Mouse (Mus musculus) heart, postnatal 25 days (tissue): ENCODE results near the gene Slx4ip. TPM values are rescaled to one million over a fixed set of nuclear protein-coding genes. Genes with fewer than 3 reads are reported as not detected.
A peak's percentile ranks its signal among the peaks of the same experiment; 100 is the strongest.

Source experiments
- DNase-seq: peaks from one replicate; pipeline ENCODE4 v3.0.0; 2022; ENCODE audit warnings: low spot score
- intact Hi-C: fragments of 180-260 bp; cut with DNase I; formaldehyde crosslinking; loops from one replicate; pipeline ENCODE4 v1.15.1; 2025
- total RNA-seq, 2 experiments: library from RNA; stranded (reverse); gene quantifications; 2 replicates each; pipeline ENCODE4 v1.2.3; 2021

The Slx4ip gene
- total RNA-seq, 2 experiments from 2014 or later: 1.9 to 2.5 TPM

DNA sequence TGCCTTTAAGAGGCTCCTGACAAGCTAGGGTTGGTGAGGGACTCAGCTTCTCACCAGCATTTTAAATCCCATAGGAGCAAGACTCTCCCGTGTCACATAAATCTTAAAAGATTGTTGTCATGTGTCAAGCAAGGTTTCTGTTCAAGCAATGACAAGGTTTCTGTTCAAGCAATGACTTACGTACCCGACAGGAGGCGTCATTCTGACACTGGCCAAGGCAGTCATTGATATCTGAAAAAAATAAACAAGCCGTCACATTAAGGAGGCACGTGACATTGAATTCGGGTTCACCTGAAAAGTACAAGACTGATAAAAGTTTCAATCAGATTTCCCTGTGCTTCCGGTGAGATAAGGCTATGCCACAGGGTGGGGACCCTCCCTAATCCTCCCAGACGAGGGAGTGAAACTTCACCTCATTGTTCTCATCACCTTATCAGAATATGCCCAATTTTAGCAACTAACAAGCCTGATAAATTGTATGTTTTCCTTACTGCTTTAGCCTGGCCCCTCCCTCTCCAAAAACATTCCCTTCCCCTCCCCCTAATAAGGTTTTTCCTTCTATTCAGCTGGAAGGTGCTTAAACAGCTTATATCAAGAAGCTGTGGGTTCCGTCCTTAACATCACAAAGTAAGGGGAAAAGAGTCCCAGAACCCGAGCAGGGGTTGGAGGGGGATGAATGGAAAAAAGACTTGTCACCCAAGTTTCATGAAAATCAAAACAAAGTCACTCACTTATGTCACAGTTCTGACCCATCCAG is 200.9 kb downstream of the Slx4ip start:
- DNase-seq: no peak
- intact Hi-C loops: no loop called here

DNA sequence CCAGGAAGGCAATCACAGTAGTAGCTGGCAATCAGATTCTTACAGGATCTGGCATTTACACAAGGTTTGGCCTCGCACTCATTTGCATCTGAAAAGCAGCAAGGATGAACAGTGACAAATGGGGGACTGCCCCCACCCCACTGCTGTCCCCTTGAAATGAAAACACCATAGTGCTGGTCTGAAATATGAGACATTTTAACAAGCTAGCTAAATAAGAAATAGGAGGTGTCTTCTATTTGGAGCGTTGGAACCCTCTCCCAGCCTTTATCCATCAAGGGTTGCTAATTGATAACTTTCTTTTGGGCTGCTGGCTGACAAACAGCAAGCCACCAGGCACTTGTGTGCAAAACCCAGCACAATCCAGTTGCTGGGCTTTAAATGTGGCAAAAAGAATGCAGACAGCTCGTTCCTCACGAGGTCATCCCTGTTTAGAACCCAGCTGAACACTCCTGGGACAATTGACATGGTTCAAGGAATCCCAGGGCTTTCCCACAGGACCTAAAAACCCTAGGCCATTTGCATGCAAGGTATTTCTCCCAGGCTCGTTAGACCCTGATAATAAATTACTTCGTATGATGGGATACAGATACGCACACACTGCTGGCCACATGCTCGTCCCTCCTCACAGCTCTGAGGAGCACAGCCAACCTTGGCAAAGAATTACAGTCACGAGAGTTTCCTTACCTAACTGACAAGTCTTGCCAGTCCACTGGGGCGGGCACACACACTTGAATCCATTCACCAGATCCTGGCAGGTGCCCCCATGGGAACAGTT is 201.7 kb downstream of the Slx4ip start:
- intact Hi-C loops: no loop called here
- no peak for DNase-seq

DNA sequence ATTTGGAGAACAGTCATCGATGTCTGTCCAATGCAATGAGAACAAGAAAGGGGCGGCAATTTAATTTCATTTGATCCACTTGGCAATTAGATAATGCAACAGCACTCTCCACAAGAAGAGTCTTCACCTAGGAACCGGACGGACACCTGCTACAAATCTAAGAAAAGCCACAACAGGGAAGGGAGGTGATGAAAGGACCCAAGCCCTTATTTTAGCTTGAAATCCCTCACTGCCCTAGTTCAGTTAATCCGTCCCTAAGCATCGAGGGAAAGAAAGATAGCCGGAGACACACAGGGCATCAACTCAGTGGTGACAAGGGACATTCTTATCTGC is 202.2 kb downstream of the Slx4ip start:
- intact Hi-C loops: no loop called here

DNA sequence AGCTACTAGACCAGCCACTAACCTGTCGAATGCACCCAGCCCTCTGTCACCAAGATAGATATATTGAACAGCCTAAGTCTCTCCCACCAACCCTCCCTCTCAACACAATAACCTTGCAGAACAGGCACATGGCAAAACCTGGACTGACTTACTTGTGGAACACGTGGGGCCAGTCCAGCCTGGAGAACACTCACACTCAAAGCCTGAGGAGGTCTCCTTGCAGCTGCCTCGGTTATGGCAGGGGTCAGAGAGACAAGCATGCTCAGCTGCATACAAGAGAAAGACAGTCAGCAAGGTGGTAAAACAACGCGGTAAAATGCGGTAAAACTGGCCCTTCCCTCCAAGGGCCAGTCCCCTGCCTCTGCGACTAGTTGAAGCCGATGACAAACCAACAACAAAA is 203.3 kb downstream of the Slx4ip start:
- DNase-seq: no peak
- intact Hi-C loops: no loop called here

More for the DNA sequence above, 202.2 kb downstream of the Slx4ip start:
- DNase-seq: no peak

DNA sequence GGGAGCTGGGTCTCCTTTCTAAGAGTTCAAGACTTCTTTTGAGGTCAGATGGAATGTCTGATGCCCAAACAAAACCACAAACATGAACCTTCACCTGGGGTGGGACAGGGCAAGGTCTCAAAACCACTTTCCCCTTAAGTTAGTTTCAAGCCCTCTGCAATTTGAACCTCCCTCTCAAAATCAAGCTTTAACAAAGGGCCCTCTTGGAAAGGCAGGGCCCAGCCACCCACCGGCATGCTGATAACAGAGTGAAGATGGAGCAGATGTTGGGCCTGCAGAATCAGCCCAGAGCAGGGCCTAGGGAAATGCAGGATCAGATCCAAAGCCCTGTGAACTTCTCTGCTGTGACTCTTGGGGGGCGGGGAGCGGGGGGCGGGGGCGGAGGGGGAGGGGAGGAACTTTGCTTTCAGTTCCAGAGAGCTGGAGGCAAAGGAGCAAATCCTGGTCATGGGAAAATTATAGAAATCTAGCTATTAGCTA is 206.0 kb downstream of the Slx4ip start:
- no peak for DNase-seq
- intact Hi-C loops: no loop called here

DNA sequence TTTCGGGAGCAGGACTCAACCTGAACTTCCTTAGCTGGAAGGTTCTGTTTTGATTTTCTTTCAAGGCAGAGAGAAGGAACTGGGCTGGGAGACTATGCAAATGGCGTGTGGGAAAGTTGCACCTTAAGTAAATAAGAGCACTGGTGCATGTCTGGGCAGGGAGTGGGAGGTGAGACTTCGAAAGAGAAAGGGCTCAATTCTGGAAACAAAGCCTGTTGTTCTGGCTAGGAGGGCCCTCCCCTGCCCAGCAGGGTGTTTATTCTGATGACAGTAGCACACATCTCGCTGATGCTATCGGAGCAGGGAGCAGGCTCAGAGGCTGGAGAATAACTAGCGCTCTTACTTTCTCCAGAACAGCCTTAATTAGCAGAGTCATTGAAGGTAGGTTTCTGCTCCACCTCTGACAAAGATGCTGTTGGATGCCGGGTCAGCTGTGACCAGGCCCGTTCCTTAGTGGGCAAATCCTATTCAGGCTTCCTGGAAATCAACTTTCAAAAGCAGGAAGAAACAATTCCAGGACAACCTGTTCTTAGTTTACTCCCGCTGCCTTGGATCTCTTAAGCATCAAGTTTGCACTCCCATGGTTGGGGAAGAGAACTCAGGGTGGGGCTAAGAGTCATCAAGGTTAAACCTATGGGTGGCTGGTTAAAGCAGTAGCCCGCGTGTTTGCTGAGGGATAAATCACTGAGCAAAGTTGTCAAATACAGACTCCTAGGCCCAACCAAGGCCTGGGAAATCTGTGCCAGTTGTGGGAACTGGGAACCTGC is 207.4 kb downstream of the Slx4ip start:
- DNase-seq: no peak
- intact Hi-C loops: no loop called here

DNA sequence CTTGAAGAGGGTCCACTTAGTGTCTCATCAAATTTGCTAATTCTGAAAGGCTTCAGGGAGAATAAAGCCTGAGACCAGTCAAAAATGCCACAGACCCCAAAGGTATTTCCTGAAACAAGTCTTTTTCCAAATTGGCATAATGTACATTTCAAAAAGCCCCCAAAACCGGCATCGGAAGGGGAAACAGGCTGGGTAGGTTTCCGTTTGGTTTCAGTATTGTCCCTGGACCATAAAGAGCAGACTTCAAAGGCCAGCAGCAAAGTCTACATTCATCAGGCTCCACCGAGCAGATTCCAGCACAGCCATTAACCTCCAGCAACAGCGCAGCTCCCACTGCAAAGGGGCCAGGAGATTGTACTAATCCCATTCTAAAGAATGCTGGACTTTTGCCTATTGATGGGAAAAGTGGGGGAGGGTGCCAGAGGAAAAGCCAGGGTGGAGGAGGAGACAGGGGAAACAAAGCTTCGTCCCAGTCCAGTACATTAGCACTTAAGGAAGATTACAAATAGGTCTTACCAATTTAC is 208.3 kb downstream of the Slx4ip start:
- intact Hi-C loops: no loop called here

DNA sequence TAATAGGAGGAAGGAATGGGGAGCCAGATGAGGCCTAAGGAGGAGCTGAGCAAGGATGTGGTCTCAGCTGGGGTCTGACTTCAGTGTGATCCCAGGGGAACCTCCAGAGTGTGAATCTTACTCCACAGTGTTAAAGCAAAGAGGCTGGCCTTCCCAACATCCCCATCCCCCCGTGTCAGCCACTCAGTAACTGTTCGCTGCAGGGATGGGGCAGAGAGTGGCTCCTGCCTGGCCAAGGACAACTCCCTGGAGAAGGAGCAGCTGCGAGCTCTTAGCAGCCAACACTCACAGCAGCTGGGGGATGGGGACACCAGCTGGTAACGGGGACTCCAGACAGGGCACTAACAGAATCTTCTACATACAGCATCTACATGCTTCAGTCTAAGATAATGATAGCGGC is 210.1 kb downstream of the Slx4ip start:
- intact Hi-C loops: no loop called here
- DNase-seq: peak; percentile 44

More for the DNA sequence above, 208.3 kb downstream of the Slx4ip start:
- DNase-seq: no peak

DNA sequence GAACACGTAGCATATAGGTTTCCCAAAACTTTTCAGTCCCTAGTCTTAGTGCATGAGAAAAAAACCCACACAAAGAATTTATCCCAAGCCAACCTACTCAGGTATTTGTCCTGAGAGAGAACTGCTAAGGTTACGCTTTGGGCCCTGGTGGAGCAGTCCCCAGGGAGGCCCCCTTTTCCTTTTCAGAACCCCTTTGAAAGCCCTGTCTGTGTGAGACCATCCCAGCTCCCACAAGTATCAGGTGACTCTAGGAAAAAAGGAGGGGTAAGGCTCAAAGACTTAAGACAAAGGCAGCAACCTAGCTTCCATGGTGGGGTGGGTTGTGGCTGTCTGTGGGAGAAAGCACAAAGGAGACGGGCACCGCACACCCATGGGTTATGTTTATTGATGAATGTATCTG is 216.2 kb downstream of the Slx4ip start:
- no peak for DNase-seq
- intact Hi-C loops: no loop called here

DNA sequence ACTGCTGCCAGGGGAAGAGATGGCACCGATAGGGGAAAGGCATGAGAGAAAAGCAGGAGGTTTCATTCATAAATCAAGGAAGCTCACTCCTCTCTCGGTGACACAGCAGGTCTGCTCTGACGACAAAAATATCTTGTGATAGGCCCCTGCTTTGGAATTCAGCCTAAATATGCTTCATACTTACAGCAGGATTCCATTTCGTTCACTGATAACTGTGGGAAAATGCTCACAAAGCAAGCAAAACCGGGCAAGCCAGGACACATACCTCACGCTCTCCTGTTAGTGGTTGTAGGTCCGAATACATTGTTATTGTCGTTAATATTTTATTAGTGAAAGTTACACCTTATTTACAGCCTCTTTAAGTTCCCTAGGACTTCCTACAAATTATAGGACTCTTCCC is 216.9 kb downstream of the Slx4ip start:
- intact Hi-C loops: no loop called here
- no peak for DNase-seq

DNA sequence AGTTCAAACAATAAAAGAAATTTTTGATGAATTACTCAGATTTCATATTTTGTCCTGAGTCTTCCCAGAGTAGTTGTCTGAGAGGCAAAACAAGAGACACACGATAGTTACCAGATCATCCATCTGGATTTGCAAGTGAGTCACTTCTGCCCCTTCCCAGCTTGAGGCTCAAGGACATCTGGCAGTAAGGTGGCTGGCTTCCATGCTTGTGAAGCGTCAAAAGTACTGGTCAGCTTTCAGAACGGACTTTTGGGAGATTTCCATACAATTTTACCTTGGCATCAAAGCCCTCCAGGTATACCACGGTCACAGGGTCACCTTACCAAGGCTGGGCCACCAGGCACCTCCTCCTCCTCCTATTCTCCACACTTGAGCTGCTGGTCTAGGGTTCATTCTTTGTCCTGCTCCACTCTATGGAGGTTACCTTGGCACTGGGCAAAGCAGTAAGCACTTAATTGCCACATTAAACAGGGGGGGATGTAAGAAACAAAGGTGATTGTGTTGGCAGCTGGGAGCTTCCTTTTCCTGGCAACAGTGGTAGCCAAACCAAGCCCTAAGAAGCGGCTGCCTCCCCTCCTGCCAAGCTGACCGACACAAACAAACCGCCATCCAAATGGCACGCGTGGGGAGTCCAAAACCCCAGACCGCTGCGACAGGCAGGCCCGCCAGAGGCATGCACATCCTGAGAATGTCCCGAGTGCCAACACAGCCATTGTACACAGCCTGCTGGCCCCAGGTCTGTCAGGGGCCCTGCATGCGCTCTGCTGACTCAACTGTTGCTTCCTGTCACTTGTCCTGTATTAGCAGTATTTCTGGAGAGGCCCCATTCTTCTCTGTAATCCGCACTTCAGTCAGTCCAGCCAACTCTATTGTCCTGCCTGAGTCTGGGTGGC is 218.5 kb downstream of the Slx4ip start:
- intact Hi-C loops: loop anchor here (10.0 kb wide), 2 partner anchors 305 to 465 kb away; no protein-coding TSS in a partner anchor
- DNase-seq: peak; percentile 50

DNA sequence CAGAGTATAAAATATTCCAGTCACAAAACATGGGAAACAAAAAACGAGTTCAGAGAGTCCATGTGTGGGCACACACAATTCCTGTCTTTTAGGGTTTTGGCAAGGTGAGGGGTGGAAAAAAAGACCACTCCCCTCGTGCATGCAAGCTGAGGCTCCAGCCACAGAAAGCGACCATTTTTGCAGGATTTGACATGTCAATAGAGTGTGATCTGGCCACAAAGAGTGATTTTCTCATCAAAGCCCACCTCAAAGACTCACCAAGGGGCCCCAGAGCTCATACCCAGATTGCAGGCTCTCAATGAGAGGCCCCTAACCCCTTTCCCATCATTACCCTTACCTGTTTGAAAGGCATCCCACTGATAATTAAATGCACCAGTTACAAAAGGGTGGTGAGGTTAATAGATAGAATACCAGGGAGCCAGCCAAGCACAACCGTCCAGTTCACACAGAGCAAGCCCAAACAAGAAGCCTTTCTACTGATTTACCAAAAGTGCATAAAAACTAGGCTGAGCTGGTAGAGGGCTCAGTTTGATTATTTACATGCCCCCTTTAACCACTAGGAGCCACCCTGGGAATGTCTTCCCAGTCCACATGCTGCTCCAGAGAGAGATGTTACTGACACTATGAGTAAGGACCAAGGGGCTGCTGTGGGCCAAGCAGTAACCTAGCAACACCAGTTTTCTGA is 219.3 kb downstream of the Slx4ip start:
- DNase-seq: no peak
- intact Hi-C loops: loop anchor here (10.0 kb wide), 2 partner anchors 304 to 464 kb away; no protein-coding TSS in a partner anchor

DNA sequence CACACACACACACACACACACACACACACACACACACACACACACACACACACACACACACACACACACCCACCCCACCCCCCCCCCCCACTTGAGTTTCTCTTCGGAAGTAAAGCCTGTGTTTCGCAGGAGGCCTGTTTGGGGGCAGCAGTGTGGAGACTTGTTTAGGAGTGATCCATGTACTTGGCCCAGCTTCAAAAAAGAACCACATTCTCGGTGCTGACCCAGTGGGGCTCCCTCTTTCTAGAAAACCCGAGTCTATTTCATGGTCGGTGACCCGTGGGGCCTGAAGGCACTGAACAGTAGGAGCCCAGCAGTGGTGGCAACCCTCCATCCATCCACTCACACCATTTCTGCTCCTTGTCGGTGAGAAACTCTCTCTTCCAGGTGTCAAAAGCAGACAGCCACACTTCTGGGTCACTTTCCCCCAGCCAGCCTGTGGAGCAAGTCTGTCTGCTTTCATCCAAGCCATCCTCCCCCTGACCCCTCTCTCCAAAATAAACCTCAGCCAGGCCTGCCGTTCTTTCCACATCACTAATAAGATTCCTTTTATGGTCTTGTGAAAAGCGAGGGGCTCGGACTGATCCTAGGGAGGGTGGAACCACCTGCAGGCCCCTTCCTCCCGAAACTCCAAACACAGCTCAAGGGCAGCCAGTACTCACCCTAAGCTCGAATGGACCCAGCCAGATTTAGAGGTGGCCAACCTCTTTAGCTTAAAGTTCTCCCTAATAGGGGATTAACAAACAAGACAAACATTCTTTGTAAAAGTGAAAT is 222.5 kb downstream of the Slx4ip start:
- intact Hi-C loops: loop anchor here (1.0 to 10.0 kb wide), 3 partner anchors 301 to 616 kb away; no protein-coding TSS in a partner anchor
- no peak for DNase-seq

DNA sequence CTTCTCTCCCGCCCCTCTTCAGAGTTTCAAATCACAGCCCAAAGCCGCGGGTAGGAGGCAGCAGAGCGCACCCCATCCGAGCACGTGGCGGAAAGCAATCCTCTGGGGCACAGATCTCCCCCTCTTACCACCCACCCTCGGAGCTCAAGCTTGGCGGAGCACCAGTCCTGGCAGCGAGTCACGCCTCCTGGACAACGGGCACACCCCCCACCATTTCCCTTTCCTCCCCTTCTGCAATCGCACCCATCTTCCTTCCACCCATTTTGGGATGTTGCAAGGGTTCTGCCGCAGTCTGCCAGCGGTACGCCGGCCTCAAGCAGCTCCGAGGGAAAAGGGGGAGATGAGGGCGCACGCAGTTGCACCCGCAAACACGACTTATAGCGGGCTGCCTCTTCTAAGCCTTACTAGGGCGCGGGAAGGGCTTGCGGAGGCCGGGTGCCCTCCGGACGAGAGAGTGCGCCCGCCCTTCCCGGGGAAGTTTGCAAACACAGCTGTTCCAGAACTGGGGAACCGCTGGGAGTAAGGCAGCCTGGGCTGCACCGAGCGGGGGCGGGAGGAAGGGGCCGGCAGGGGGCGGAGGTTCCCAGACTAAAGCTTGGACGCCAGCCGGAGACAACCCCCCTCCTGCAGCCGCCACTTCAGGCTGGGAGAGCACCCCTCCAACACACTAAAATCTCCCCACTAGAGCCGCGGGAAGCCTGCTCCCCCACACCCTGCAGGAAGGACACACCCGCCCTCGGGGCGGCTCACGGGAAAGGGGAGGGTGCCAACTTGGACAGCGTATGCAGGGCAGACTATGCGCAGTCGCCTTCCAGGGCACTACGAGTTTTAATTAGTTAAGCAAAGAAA is 223.5 kb downstream of the Slx4ip start:
- intact Hi-C loops: loop anchor here (1.0 to 10.0 kb wide), 8 partner anchors 102 to 828 kb away; partner anchors contain the start of genes AL731706.1, Mkks and Slx4ip

DNA sequence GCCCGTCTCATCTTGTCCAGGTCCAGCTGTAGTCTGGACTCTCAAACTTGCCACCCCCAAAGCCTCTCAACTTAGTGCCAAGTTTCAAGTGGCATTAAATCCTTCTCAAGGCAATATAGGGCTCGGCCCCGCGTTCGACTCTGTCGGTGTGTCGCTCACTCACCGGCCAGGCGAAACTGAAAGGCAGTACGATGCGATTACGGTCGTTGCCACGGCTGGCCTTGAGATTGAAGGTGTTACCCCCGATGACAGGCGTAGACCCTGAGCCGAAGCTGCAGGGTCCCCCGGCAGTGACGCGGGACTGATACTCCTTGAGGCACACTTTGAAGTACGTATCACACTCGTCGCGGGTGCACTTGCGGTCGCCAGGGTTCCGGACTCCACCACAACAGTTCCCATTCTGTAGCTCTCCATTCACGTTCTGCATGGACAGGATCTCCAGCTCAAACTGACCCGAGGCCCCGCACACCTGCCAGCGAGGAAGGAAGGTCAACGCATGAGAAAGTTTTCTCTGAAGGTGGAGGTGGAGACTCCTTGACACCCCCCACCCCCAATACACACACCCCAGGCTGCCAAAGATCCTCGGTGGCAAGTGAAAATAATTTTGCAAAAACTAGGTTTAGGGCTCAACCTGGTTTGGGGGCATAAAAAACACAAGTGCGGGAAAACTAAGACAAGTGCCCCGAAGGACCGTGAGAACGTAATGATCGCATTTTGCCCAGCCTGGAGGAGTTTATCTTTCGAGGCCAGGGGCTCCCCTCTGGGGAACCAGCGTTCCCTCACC is 224.4 kb downstream of the Slx4ip start:
- intact Hi-C loops: loop anchor here (5.0 to 10.0 kb wide), 7 partner anchors 103 to 827 kb away; partner anchors contain the start of genes AL731706.1, Mkks and Slx4ip
- peak; percentile 14 for DNase-seq

More for the DNA sequence above, 223.5 kb downstream of the Slx4ip start:
- peak; percentile 77 for DNase-seq
